Mouse (Mus musculus) kidney, adult 8-10 months (tissue): ENCODE data around the gene 5730522E02Rik.

Source experiments
- DNase-seq, 2 experiments: peaks; one replicate each; pipeline ENCODE4 v3.0.0; 2022

5730522E02Rik gene

DNA sequence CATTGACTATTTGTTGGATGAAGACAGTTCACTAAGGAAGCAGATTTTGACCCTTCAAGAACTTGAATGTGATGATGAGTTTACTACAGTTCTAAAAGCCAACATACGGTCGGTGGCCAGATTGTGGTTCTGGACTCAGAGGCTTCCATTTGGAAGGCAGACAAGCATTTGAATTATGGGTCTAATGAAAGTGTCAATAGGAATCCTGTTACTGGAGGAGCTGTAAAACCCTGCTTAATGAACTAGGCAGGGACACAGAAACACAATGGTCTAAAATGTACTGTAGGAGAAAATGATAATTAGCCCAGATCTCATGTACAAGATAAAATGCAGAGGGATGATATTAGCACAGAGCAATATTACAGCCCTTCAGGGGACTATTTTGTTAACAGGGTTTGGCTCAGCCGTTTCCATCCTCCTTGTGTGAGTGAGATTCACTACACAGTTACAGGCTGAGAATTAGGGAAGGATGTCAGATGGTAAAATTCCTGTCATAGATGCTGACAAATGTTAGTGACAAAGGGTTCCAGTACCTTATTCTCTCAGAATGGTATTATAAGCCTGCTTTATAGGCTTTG lies 439.5 kb downstream of the 5730522E02Rik start:
- DNase-seq: no peak

DNA sequence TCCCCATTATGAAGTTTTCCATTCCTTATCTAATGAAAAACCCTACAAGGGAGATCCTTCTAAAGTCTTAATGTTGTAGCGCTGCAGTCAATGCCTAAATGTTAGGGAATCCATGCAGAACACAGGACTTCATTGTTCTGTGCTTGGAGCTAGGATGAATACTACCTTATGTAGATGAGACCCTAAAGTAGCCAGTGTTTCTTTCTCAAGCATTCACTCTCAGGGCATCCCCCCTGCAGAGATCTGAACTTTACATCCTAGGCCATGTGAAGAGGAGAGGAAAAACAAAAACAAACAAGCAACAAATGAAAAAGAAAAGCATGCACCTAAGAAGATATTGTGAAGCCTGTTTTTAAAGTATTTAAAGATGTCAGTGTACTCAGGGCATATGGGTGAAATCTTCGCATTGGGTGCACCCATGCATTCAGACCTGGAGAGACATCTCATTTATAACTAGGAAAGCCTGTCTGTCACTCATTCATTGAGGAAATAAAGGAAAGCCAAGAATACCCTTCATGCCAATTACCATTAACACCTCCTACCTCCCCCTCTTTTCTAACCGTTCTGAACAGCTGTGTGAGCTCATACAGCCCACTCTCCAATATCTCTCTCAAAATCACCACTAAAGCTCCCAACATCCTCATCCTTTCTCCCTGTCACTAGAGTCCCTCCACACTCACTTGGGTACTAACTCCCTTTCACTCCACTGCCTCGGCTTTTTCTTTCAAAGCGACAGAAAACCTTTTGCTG lies 442.8 kb downstream of the 5730522E02Rik start:
- no peak for DNase-seq

DNA sequence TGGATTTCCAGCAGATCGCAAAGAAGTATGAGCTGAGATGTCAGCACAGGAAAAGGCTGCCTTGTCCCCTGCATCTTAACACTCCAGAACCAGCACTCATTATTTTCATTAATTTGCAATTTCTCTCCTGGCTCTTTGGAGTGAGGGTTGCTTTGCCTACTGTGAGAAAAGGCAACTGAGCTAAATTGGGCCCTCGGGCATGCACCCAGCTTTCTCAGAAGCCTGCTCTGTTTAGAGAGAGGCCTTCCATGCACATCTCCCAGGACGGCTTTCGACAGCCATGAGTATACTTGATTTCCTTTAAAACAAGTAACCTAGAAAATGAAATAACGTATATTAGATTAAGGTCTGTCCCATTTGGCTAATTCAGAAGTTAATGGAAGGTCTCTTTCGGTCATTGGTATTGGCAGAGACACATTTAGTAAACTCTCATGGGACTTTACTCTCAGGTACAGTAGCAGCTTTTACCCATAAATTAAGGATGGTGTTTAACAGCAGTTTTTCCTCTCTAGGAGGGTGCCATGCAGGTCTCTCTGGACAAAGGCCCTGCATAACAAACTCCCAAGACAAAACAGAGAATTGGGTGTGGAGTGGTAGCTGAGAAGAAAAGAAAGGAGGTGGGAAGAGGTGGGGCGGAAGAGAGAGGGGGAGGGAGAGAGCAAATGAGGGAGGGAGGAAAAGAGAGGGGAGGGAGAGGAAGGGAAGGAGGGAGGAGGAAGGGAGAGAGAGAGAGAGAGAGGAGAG lies 457.2 kb downstream of the 5730522E02Rik start:
- DNase-seq: no peak

DNA sequence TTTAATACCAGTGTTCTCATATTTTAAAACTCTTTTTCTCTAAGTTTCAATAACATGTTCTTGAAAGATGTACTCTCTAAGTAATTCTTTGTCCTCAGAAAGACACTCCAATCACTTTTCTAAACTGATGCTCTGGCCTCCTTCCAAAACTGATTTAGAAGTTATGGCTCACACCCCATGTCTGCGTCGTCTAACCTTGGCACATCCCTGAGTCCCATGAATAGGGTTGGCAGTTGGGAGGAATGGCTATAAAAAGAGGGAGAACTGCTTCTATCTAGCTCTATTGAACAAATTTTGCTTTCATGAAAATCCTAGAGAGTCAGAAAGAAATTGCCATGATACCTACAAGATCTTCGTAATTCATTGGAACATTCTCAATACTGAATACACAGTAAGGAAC lies 458.1 kb downstream of the 5730522E02Rik start:
- no peak for DNase-seq

DNA sequence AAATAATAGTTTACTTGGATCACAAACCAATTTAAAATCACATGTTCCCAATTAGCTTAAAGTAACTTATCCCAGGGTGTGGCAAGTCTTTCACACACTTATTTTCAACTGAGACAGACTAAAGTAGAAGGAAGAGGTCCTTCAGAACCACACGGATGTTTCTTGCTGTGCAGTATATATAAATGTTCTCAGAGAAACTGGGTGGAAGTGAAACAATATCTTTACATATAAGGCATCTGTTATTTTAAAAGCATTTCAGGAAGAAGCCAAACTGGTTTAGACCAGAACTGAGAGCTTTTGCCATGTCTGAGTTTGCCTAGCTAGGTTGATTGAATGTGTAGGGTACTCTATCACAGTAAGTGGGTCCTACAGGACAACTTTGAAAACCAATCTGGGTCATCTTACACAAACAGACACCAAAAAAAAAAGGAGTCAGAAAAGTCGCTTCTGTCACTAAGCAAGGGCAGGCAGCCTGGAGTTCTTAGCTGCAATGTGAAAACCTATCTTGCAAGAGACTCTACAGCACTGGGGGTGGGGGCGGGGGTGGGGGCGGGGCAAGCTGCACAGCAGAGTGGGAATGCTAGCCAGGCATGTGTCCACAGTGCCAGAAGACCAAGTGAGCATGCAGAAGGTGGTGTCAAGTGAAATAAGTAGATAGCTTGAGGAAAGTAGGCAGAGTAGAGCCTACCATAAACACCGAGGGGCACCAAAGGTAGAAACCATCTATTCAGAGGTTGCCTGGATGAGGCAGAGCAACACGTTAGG lies 463.3 kb downstream of the 5730522E02Rik start:
- no peak for DNase-seq

DNA sequence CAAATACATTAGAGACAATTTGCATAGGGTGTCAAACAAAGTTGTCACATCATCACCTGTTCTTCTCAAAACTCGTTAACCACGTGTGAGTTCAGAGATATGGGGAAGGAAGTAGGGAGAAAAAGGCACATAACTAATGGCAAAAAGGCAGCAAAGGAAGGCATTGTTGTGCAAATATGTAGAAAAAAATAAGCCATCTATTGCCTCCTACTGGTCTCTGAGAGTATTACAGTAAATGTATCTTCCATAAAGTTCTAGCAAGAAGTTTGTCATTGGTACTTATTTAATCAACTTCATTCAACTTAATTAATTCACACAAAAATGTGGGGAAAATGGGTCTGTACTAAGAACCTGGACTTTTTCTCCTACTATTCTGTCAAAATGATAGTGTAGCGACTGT lies 466.9 kb downstream of the 5730522E02Rik start:
- DNase-seq: no peak

DNA sequence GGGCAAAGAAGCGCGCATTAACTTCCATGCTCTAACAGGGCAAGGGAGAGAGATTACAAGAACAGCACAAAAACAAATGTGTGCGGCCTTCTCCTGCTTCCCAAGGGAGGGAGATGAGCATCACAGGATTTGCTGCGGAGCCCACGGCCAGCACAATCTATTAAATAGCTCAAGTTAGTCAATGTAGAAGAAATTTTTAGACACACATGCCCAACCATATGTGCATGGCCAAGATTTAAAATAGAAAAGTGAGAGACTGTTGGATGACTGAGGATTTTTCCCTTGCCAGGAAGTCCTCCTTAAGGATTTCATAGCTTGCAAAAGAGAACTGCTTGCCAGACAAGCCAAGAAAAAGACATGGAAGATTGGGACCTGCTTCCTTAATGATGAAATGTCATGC lies 473.3 kb downstream of the 5730522E02Rik start:
- no peak for DNase-seq

DNA sequence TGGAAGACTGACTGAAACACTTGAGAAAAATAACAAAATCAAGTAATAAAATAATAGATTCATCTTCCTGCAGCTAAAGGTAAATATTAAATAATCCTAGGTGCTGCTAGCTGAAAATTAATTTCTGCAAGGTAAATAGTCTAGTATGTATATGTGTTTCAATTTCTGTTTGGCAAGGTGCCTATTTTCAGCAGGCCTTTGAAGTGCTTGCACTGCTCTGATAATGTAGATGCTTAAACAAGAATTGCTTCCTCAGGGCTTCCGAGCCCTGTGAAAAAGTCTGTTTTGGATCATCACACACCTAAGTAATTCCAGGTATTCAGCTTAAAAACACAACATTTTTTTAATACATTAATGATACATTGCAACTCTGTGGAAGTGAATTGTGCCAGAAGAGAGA lies 481.1 kb downstream of the 5730522E02Rik start:
- DNase-seq: no peak

DNA sequence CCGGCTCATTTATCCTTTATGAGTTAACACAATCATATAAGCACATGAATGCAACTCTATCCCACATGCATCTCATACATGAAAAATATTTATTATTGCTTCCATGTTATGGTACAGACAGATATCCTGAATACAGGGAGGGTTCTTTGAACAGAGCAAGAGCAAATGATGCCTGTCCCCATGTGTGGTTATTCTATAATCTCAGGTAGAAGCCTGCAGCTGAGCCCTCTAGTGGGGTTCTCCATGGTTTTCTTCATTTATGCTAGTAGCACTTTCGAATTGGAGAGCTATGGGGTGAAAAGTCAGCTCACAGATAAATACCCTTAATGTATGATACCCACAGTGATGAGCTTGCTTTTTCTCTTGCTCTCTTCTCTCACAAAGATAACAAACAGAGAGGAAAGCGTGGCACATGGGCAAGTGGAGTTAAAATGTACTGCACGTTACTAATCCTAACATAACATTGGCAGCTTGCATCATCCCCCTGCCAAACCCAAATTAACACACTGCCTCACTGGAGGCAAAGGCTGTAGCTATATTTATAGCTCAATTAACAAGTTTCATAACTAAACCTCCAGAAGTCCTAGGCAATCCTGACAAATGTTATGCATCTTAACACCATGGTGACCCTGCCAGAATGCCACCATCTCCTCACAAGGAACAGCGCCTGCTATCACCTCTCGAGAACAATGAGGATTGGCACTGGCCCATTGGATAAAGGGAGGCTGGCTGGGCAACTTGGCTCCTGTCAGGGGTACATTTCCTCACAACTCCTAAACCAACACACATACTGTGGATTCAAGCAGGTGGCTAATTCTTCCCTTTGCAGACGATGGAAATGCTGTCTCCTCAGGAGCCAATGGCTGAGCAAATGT lies 494.9 kb downstream of the 5730522E02Rik start:
- no peak for DNase-seq

DNA sequence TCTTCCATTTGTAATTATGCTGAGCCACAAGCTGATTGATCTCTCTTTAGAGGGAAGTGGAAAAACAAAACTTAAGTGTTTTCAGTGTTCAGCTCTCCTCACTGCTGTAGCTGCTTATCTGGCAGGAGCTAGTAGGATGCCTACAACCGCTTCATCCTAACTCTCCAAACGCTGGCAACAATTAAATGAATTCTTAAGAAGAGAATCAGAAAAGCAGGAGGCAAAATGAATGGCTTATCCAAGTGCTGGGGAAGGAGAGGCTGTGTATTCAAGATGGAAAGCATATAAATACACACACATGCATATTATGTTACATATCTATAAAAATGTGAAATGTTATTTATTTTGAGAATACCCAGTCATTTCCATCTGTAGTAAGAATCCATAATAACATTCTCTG lies 500.0 kb downstream of the 5730522E02Rik start:
- no peak for DNase-seq

DNA sequence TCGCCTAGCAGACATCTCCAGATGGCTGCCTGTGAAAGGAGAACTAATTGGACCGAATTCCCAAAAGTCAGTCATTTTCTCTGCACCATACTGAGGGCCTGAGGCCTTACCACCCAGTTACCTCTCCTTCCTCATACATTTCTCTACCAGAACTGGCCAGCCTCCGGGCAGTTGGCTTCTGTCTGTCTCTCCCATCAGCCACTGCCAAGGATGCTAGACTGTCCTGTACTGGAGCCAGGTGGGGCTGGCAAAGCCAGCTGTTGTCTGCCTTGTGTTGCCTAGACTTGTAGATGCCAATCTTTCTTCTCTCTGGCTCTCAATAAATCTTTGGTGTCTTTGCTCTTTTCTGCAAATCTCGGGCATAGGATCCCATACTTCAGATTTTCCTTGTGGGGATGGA lies 500.7 kb downstream of the 5730522E02Rik start:
- DNase-seq: no peak

DNA sequence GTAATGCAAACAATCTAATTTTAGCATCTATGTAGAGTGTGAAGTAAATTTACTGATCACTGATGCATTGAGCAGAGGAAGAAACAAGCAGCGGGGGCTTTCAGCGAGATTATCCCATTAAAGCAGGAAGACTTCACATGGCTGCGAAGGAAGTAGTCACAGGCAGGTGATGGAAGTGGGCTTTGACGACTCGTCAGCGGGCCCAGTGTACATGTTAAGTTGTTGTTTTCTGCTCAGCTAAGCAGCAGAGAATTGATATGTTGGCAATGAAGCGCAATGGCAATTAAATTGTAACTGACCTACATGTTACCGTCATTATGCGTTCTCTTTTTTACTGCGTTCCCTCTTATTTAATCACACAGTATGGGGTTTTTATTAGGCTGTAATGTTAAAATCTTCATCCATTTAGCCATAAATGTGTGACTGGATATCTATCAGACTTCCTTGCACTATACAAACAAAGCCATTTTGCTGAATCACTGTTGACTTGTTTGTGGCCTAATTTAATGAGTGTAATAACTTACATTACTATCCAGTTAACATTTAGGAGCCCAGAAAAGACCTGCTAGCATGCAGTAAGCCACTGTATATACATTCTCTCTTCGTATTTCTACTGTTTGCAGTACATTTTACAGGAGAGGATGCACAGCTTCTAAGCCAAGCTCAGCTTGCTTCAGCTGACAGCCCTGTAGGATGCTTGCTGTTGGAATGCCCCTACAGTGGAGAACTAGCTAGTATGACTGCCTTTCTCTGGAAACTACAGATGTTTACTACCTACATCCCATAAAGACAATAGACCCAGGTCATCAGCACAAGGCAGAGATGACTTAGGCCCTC lies 506.0 kb downstream of the 5730522E02Rik start:
- no peak for DNase-seq

DNA sequence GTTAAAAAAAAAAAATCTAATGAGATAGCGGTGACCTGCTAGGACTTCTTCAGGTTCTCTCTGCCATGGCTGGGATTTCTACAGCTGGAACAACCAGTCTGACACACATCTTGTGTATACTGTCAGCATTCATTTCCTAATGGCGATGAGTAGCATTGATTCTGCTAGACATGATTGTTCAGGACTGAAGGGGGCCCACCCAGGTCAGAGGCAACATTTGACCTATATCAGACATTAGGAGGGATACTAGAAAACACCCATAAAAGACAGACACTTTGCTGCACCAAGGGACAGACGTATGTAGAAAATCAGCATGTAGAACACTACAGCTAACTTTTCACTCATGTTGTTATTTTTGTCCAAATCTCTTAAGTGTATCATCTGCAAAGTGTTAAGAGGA lies 507.8 kb downstream of the 5730522E02Rik start:
- no peak for DNase-seq

DNA sequence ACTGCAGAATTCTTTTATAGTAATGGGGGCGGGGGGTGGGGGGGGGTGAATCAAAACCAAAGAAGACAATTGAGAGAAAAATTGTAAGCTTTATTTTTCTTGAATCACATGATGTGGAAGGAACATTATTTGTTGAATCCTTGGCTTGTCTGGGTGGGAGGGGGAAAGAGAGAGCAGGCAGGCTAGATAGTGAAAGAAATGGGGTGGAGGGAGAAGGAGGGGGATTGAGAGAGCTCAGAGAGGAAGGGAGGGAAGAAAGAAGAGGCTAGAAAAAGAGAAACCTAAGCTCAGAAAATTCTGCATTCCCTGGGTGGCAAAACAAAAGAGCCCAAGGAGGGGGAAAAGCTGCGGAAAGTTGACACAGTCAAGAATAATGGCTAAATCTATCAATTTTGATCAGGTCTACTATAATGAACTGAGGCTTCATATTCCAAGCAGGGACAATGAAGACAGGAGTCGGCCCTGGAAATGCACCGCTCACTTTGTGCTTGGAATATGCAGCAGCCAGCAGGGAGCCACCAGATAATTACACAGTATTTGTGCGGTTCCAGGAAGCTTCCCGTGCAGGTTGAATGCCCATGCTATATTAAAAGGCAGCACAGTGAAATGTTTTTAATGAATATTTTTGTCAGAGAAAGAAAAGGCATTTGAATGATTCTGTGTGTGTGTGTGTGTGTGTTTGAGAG lies 512.9 kb downstream of the 5730522E02Rik start:
- DNase-seq: no peak

DNA sequence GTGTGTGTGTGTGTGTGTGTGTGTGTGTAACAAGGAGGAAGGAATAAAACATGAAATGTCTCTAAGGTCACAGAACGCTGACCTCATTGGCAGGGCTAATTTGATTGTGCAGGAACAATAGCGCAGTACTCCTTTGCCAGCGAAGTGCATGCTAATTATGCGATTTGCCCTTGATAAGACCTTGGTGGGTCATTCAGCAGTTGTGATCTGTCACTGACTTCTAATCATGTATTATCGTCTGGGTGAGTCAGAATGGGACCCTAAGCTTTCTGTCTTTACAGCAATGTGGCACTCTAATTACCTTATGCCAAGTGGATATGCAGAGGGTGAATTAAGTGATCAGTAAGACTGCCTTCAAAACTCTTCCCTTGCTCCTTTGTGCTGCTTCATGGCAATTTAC lies 514.4 kb downstream of the 5730522E02Rik start:
- no peak for DNase-seq

DNA sequence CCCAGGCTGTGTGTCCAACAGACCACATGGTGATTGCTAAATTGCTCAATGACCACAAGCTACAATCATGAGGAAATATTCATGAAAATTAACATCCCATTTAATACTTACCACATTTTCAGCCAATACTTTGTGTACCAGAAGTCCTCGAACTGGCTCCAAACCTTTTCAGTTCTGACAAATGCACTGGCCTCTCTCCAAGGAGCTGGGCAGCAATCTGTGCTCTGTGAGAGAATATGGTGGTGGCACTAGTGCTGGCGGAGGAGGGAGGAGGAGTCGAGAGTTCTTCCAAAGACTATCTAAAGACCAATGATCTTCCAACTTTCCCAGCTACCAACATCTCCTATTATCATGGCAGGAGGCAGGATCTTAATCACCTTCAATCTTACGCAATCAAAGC lies 525.8 kb downstream of the 5730522E02Rik start:
- no peak for DNase-seq

DNA sequence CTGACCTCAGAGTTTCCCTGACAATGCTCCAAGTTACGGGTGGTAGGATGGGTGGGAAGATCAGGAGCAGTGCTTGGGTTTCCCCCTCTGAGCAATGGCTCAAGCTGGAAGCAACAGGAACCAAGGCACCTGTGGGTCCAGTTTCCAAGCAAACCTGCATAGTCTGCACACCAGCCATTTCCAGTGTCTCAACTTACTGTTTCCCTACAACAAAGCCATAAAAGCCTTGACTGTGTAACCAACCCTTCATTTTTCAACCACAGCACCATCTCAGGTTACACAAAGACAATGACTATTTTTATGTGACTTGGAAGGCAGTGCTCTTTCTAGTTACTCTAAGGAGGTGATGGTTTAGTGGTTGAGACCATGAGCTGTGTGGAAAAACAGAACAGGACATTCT lies 530.7 kb downstream of the 5730522E02Rik start:
- DNase-seq: no peak

DNA sequence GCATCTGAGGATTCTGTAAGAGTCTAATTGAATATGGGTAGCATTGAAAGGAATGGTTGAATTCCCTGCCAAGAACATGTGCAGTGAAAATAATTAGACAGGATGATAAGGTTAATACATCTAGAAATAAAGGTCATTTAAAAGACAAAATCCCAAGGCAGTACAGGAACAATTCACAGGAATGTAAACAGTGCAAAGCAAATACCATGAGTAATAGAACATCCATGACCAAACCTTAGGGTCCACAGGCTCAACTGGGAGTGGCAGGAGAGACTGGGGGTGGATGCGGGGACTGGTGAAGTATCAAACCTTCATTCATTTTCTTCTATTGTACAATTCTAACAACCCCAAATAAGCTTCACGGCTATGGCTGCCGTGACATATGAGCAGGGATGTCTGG lies 536.4 kb downstream of the 5730522E02Rik start:
- DNase-seq: no peak

DNA sequence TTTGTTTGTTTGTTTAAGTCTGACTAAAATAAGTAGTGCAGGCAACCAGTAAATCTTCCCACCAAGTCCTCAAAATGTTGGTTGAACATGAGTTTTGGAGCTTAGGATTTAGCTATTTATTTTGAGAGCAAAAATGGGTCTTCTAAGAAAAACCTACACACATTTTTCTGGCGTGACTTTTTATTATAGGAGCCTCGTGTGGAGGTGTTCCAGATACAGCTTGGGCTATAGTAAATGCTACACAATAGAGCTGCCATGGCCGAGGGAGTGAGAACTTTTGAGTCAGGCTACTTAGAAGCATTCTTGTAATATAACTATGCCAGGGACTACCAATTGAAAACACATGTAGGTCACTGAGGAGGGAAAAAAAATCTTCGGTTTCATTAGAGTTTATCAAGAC lies 540.5 kb downstream of the 5730522E02Rik start:
- no peak for DNase-seq

DNA sequence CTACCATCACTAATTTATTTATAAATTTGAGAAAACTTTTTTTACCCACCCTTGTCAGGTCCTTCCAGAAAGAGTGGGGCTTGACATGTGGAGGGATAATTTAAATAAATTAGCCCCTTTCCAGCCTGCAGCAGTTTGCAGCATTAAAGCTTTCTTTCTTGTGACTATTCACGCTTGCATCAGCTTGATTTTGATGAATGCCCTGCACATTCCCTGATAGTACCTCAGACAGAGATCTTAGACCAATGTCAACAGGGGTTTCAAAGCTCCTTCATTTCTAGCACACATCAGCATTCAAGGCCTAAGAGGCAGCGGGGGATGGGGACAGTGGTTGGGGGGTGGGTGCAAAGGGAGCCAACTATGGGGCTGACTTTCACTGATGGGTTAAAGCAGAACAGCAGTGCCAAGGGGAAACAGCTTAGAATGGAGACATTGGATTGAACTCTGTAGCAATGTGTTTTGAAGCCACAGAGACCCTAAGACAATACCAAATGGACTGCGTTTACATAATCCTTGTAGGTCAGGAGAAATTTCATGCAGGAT lies 545.9 kb downstream of the 5730522E02Rik start:
- DNase-seq: no peak

DNA sequence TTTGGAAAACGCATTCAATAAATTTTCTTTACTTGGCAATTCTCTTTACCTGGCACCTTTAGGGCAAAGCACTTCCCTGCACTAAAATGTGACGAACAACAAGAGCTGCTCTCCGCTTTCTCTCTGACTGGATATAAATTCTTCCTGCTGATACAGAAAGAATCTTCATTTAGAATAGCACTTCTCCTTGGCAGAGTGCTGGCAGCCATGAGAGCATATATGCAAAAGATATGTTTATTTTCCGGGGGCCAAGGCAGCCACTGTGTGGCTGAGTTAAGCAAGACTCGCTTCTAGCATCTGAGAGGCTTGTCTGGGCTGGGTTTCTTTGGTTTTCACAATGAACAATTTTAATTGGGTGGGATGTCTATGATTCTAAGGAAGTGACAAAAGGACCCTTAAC lies 564.3 kb downstream of the 5730522E02Rik start:
- no peak for DNase-seq
